Comparison of ENCODE assay signal across 17 mouse cellular contexts in the genomic region with DNA sequence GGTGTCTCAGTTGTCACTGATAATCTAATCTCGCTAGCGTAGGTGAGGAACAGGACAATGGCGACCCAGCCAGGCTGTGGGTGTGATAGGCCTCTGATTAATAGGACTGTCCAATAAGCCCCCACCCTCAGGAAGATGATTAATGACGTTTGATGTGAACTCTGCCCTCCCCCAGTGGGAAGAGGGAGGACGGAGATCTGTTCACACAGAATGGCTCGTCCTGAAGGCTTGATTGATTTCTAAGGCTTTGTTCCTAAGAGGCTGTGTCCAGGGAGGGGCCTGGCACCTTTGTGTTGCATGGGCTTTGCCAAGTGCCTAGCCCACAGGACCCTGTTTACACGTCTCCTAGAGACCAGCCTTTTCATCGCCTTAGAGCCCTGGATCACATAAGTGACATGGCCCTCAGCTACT. TPM values are rescaled to one million over a fixed set of nuclear protein-coding genes. Genes with fewer than 3 reads are reported as not detected.
DNase-seq lines count a peak whose midpoint lies in the region; ATAC-seq lines count a peak whose summit lies in the region.
"Had no signal": no experiment of that assay in that cellular context is flagged by ENCODE, and none has a peak within 500 bp of the region (broad histone marks: within the 10 kb centered on the region; RNA-seq: fewer than 3 reads in every experiment).

No protein-coding gene starts in this region.

- no peak overlapping the region for H3K4me2 ChIP-seq in heart, embryonic 12.5 days
- H3K4me2 ChIP-seq in neural tube, embryonic 14.5 days (ENCODE audit: low read depth, low read length): no peak overlapping the region
- H3K4me2 ChIP-seq: embryonic facial prominence, embryonic 13.5 days; liver, embryonic 15.5 days had no signal

- no peaks in the 10 kb centered on the region; the same call in 1 of the 2 replicates for H3K36me3 ChIP-seq in heart, embryonic 10.5 days
- H3K36me3 ChIP-seq in heart, embryonic 12.5 days: no peaks in the 10 kb centered on the region
- H3K36me3 ChIP-seq in hindbrain, embryonic 10.5 days: no peaks in the 10 kb centered on the region; the same call in 1 of the 2 replicates
- H3K36me3 ChIP-seq in neural tube, embryonic 14.5 days (ENCODE audit: control insufficient read depth, insufficient read depth, low read length): no peaks in the 10 kb centered on the region
- H3K36me3 ChIP-seq: embryonic facial prominence, embryonic 13.5 days; liver, embryonic 15.5 days had no signal

- H3K4me1 ChIP-seq in heart, embryonic 10.5 days: peaks cover 28% of the 10 kb centered on the region
- H3K4me1 ChIP-seq in heart, embryonic 12.5 days (replicated peaks): peaks cover 17% of the 10 kb centered on the region
- peaks cover 66% of the 10 kb centered on the region for H3K4me1 ChIP-seq in hindbrain, embryonic 10.5 days (replicated peaks)
- peaks cover 13% of the 10 kb centered on the region; the same call in 1 of the 2 replicates for H3K4me1 ChIP-seq in neural tube, embryonic 14.5 days (ENCODE audit: control insufficient read depth, insufficient read depth, low read length)
- H3K4me1 ChIP-seq: liver, embryonic 15.5 days had no signal

- WGBS in heart, embryonic 10.5 days: 29% methylated on average over 8 of the region's 8 CpGs
- WGBS in heart, embryonic 12.5 days: 35% methylated on average over 8 of the region's 8 CpGs
- WGBS in hindbrain, embryonic 10.5 days: 28% methylated on average over 8 of the region's 8 CpGs
- 12% methylated on average over 8 of the region's 8 CpGs for WGBS in neural tube, embryonic 14.5 days

- no peaks in the 10 kb centered on the region for H3K9me3 ChIP-seq in heart, embryonic 10.5 days
- no peaks in the 10 kb centered on the region; the same call in 1 of the 2 replicates for H3K9me3 ChIP-seq in heart, embryonic 12.5 days (replicated peaks)
- 0 out of 2 replicates have a peak, but pooled peaks cover 4% of the 10 kb centered on the region for H3K9me3 ChIP-seq in hindbrain, embryonic 10.5 days
- H3K9me3 ChIP-seq in neural tube, embryonic 14.5 days (ENCODE audit: control insufficient read depth, low read length): no peaks in the 10 kb centered on the region
- H3K9me3 ChIP-seq: liver, embryonic 15.5 days had no signal

- peaks cover 5% of the 10 kb centered on the region; the same call in 1 of the 2 replicates for H3K27me3 ChIP-seq in heart, embryonic 10.5 days (ENCODE audit: insufficient read depth, poor library complexity, severe bottlenecking)
- no peaks in the 10 kb centered on the region for H3K27me3 ChIP-seq in heart, embryonic 12.5 days (replicated peaks)
- no peaks in the 10 kb centered on the region for H3K27me3 ChIP-seq in hindbrain, embryonic 10.5 days (ENCODE audit: insufficient read depth, poor library complexity, severe bottlenecking)
- H3K27me3 ChIP-seq in neural tube, embryonic 14.5 days (ENCODE audit: control insufficient read depth, insufficient read depth, low read length): no peaks in the 10 kb centered on the region
- H3K27me3 ChIP-seq: embryonic facial prominence, embryonic 13.5 days had no signal

- DNase-seq in heart, embryonic 10.5 days (ENCODE audit: low spot score): no peak
- DNase-seq in hindbrain, embryonic 10.5 days (ENCODE audit: low spot score): peak; percentile 90
- peak; percentile 84 for DNase-seq in mesoderm, embryonic 11.5 days (ENCODE audit: low read depth, low spot score)
- DNase-seq in thymus, postnatal 25 days: no peak
- no peak for DNase-seq in heart, adult 11 months
- no peak for DNase-seq in gastrocnemius, postnatal 10 days
- DNase-seq: B cell, adult 2 months; gastrocnemius, postnatal 14 days had no signal

- no peak overlapping the region; the same call in 1 of the 2 replicates for H3K9ac ChIP-seq in heart, embryonic 12.5 days
- no peak overlapping the region for H3K9ac ChIP-seq in neural tube, embryonic 14.5 days (replicated peaks; ENCODE audit: low read depth, low read length)
- H3K9ac ChIP-seq: embryonic facial prominence, embryonic 13.5 days; liver, embryonic 15.5 days had no signal

- H3K4me3 ChIP-seq in heart, embryonic 10.5 days: no peak overlapping the region
- no peak overlapping the region for H3K4me3 ChIP-seq in heart, embryonic 12.5 days
- no peak overlapping the region for H3K4me3 ChIP-seq in hindbrain, embryonic 10.5 days
- H3K4me3 ChIP-seq in neural tube, embryonic 14.5 days (ENCODE audit: low read depth, low read length): no peak overlapping the region
- H3K4me3 ChIP-seq: embryonic facial prominence, embryonic 13.5 days; liver, embryonic 15.5 days had no signal

- peak overlapping the region; percentile 42; the same call in 1 of the 2 replicates for H3K27ac ChIP-seq in heart, embryonic 10.5 days
- H3K27ac ChIP-seq in heart, embryonic 12.5 days (ENCODE audit: poor library complexity, severe bottlenecking): no peak overlapping the region
- H3K27ac ChIP-seq in hindbrain, embryonic 10.5 days: peak overlapping the region; percentile 97
- peak overlapping the region; percentile 0; the same call in 1 of the 2 replicates for H3K27ac ChIP-seq in neural tube, embryonic 14.5 days (ENCODE audit: low read depth, low read length)
- H3K27ac ChIP-seq: embryonic facial prominence, embryonic 13.5 days; kidney, postnatal 0 days; liver, embryonic 15.5 days had no signal

- no peak for ATAC-seq in heart, embryonic 12.5 days (ENCODE audit: insufficient number of reproducible peaks, low FRiP score)
- ATAC-seq in neural tube, embryonic 14.5 days (ENCODE audit: low read depth): peak; percentile 65

RNA-seq across cellular contexts. Expression of a gene that starts 13.4 kb away (rescaled TPM):
- polyA plus RNA-seq in heart, embryonic 10.5 days (2016; fragmentation: Nextera tagmentation; extraction: Ambion mirVana): 0.18 TPM in 1 of 2 replicates, not detected in the other
- 0.26 TPM in 1 of 2 replicates, not detected in the other for polyA plus RNA-seq in heart, embryonic 12.5 days (2016; fragmentation: Nextera tagmentation; extraction: Ambion mirVana)
- polyA plus RNA-seq in hindbrain, embryonic 10.5 days (2016; fragmentation: Nextera tagmentation; extraction: Ambion mirVana): 7.9 and 11.8 TPM in 2 replicates
- 0.23 and 0.52 TPM in 2 replicates for polyA plus RNA-seq in neural tube, embryonic 14.5 days (2014; fragmentation: Nextera tagmentation; extraction: Ambion mirVana)
- not detected for total RNA-seq in gastrocnemius, postnatal 10 days (2021)
- total RNA-seq: gastrocnemius, postnatal 14 days; left cerebral cortex, postnatal 14 days; megakaryocyte progenitor cell, adult 5-6 weeks had no signal
- polyA plus RNA-seq: heart, postnatal 0 days; liver, embryonic 15.5 days; small intestine, adult 2 months had no signal

Comparison
In these comparisons a context has a peak if more than half of its experiments do, and no peak if none do; other contexts are left out.
1. DNase-seq: peak in hindbrain, embryonic 10.5 days (single experiment) and mesoderm, embryonic 11.5 days (single experiment); none in heart, embryonic 10.5 days (single experiment), thymus, postnatal 25 days (single experiment), heart, adult 11 months (single experiment) and gastrocnemius, postnatal 10 days (single experiment).